Mouse (Mus musculus) heart, adult 8-10 months (tissue): ENCODE measurements around the gene Hist2h3c1. TPM values are rescaled to one million over a fixed set of nuclear protein-coding genes. Genes with fewer than 3 reads are reported as not detected.
"Not testable (repeated sequence)": the region's sequence is repeated elsewhere in the genome, so short reads cannot be mapped to it uniquely, and the experiment has no call there.

Experiments
- DNase-seq: peaks from one replicate; pipeline ENCODE4 v3.0.0; 2022; ENCODE audit warnings: low spot score
- microRNA-seq: library from miRNA; unstranded; fragments of <30 nt; microRNA quantifications from one replicate; pipeline ENCODE4 v1.2.0, GENCODE M21; 2022
- total RNA-seq, 4 experiments: library from RNA; stranded (reverse); gene quantifications; 2 replicates each; pipeline ENCODE4 v1.2.4; 2022

Hist2h3c1 gene
- total RNA-seq, 4 experiments from 2014 or later, result not detected

- no peak for DNase-seq
Observed at GRCm38 (mm10) chr3:96284457-96284856, 38.0 kb downstream of the Hist2h3c1 start.

GRCm38 (mm10) chr3:96287334-96287733 lies 40.8 kb downstream of the Hist2h3c1 start:
- not testable (repeated sequence) for DNase-seq

- DNase-seq, result no peak
Observed at GRCm38 (mm10) chr3:96289201-96289600, 42.7 kb downstream of the Hist2h3c1 start.

GRCm38 (mm10) chr3:96290727-96291126 lies 44.2 kb downstream of the Hist2h3c1 start:
- not testable (repeated sequence) for DNase-seq

GRCm38 (mm10) chr3:96292641-96293040 lies 46.2 kb downstream of the Hist2h3c1 start:
- no peak for DNase-seq

- DNase-seq, result no peak
Observed at GRCm38 (mm10) chr3:96293368-96293767, 46.9 kb downstream of the Hist2h3c1 start.

GRCm38 (mm10) chr3:96293787-96294186 lies 47.3 kb downstream of the Hist2h3c1 start, which contains the start of gene Fcgr1:
Gene Fcgr1, minus strand, starts transcription at chr3:96293969.
- DNase-seq, result no peak

Small RNAs within 50 kb of the gene (microRNA-seq; reads per million reads assigned to microRNA genes)
- gene Gm44492 (not detected), gene Gm47311 (not detected), gene Gm47313 (not detected)

Other genes with a start within 250 kb of the Hist2h3c1 start
- 10 to 100 TPM; 27.2 to 33.8 (median 30.0) TPM for gene Vps45, start 188.2 kb upstream of the Hist2h3c1 start, total RNA-seq
- gene Otud7b, start 142.2 kb upstream of the Hist2h3c1 start, total RNA-seq, result 10 to 100 TPM; 55.4 to 63.1 (median 59.8) TPM
- gene Mtmr11, start 84.7 kb upstream of the Hist2h3c1 start, total RNA-seq, result 1 to 10 TPM; 1.7 to 3.0 (median 2.2) TPM
- 10 to 100 TPM; 14.1 to 17.2 (median 16.2) TPM for gene Sf3b4, start 74.4 kb upstream of the Hist2h3c1 start, total RNA-seq
- gene Sv2a, start 65.5 kb upstream of the Hist2h3c1 start, total RNA-seq, result 1 to 10 TPM; 1.6 to 7.0 (median 4.2) TPM
- 10 to 100 TPM; 24.1 to 35.6 (median 29.8) TPM for gene Bola1, start 27.0 kb upstream of the Hist2h3c1 start, total RNA-seq
- 1 to 10 TPM; 1.4 to 3.6 (median 2.9) TPM for gene Hist2h2ab, start 26.8 kb upstream of the Hist2h3c1 start, total RNA-seq
- gene Hist2h2ac, start 25.8 kb upstream of the Hist2h3c1 start, total RNA-seq, result 10 to 100 TPM; 17.5 to 26.5 (median 24.3) TPM
- gene Hist2h2be, start 25.6 kb upstream of the Hist2h3c1 start, total RNA-seq, result 10 to 100 TPM in 2 of 4 experiments, 1 to 10 TPM in 2; 8.3 to 10.2 (median 9.8) TPM
- gene Hist2h3c2, start 7.6 kb upstream of the Hist2h3c1 start, total RNA-seq, result 1 to 10 TPM; 4.1 to 8.4 (median 6.8) TPM
- gene Hist2h2aa2, start 6.4 kb upstream of the Hist2h3c1 start, total RNA-seq, result 100 to 1,000 TPM; 141 to 256 (median 216) TPM
- 10 to 100 TPM in 3 of 4 experiments, 1 to 10 TPM in 1; 8.5 to 81.5 (median 26.6) TPM for gene Hist2h2aa1, start 1.2 kb upstream of the Hist2h3c1 start, total RNA-seq
- gene Hist2h4, start 16.6 kb downstream of the Hist2h3c1 start, total RNA-seq, result 10 to 100 TPM; 10.8 to 16.2 (median 12.3) TPM
- 10 to 100 TPM; 12.2 to 24.7 (median 15.9) TPM for gene Hist2h3b, start 22.0 kb downstream of the Hist2h3c1 start, total RNA-seq
- gene Hist2h2bb, start 23.1 kb downstream of the Hist2h3c1 start, total RNA-seq, result 10 to 100 TPM; 28.0 to 42.3 (median 33.7) TPM
- gene Fcgr1, start 47.3 kb downstream of the Hist2h3c1 start, total RNA-seq, result 1 to 10 TPM in 1 of 4 experiments, under 1 TPM in 3; 0.38 to 1.1 (median 0.66) TPM
- not detected for gene BC107364, start 205.6 kb downstream of the Hist2h3c1 start, total RNA-seq